Mouse (Mus musculus) left cerebral cortex, postnatal 25 days (tissue): ENCODE measurements around the gene Kif5a. TPM values are rescaled to one million over a fixed set of nuclear protein-coding genes. Genes with fewer than 3 reads are reported as not detected.
A peak's percentile ranks its signal among the peaks of the same experiment; 100 is the strongest.

Experiments used
- DNase-seq, 2 experiments: peaks; one replicate each; pipeline ENCODE4 v3.0.0; 2022; ENCODE audit warnings: low spot score in 2 of 2, mixed read lengths in 1 of 2
- intact Hi-C: fragments of 180-260 bp; cut with DNase I; formaldehyde crosslinking; loops from one replicate; pipeline ENCODE4 v1.15.1; 2025
- total RNA-seq, 2 experiments: library from RNA; stranded (reverse); gene quantifications; 2 replicates each; pipeline ENCODE4 v1.2.3; 2021

Kif5a gene
- total RNA-seq, 2 experiments from 2014 or later: 934 to 952 TPM

- intact Hi-C loops: no loop called here
- no peak for DNase-seq
Measured at GRCm38 (mm10) chr10:127272371-127272770, 9.2 kb upstream of the Kif5a start.

GRCm38 (mm10) chr10:127269884-127270283, 6.7 kb upstream of the Kif5a start:
- no peak for DNase-seq
- intact Hi-C loops: no loop called here

GRCm38 (mm10) chr10:127269036-127269435, 5.9 kb upstream of the Kif5a start:
- intact Hi-C loops: no loop called here
- DNase-seq: no peak

- intact Hi-C loops: no loop called here
- no peak for DNase-seq
Measured at GRCm38 (mm10) chr10:127268401-127268800, 5.3 kb upstream of the Kif5a start.

GRCm38 (mm10) chr10:127267318-127267717, 4.2 kb upstream of the Kif5a start:
- intact Hi-C loops: loop anchor here (2.0 kb wide), 1 partner anchor 43 kb away; the partner anchor contains the start of gene Mars
- no peak for DNase-seq

GRCm38 (mm10) chr10:127266112-127267091, 3.3 kb upstream of the Kif5a start, which contains the start of gene Dctn2:
TSS of gene Dctn2 (plus strand) at chr10:127266368.
- intact Hi-C loops: loop anchor here (1.0 to 2.0 kb wide), 2 partner anchors 22 to 44 kb away; partner anchors contain the start of gene Mars
- peak; percentile 92 to 98 for DNase-seq

GRCm38 (mm10) chr10:127265727-127266111, 2.6 kb upstream of the Kif5a start:
- no peak for DNase-seq
- intact Hi-C loops: loop anchor here (1.0 to 2.0 kb wide), 2 partner anchors 23 to 45 kb away; partner anchors contain the start of gene Mars

- intact Hi-C loops: no loop called here
- no peak for DNase-seq
Measured at GRCm38 (mm10) chr10:127264971-127265370, 1.8 kb upstream of the Kif5a start.

- intact Hi-C loops: no loop called here
Measured at GRCm38 (mm10) chr10:127264336-127264735, 1.2 kb upstream of the Kif5a start.

GRCm38 (mm10) chr10:127263631-127264030, 483 bp upstream of the Kif5a start:
- no peak for DNase-seq
- intact Hi-C loops: no loop called here

More at GRCm38 (mm10) chr10:127264336-127264735, 1.2 kb upstream of the Kif5a start:
- DNase-seq: no peak

- intact Hi-C loops: no loop called here
- DNase-seq: peak in 1 of 2 experiments; percentile 48
Measured at GRCm38 (mm10) chr10:127261706-127262547, 1.2 kb downstream of the Kif5a start.

- DNase-seq: no peak
- intact Hi-C loops: no loop called here
Measured at GRCm38 (mm10) chr10:127258489-127258888, 4.7 kb downstream of the Kif5a start.

- no peak for DNase-seq
- intact Hi-C loops: no loop called here
Measured at GRCm38 (mm10) chr10:127257790-127258189, 5.4 kb downstream of the Kif5a start.

GRCm38 (mm10) chr10:127255625-127256345, 7.4 kb downstream of the Kif5a start:
- intact Hi-C loops: no loop called here
- DNase-seq: peak in 1 of 2 experiments; percentile 69

GRCm38 (mm10) chr10:127250810-127251209, 12.3 kb downstream of the Kif5a start:
- intact Hi-C loops: no loop called here

GRCm38 (mm10) chr10:127238241-127238824, 24.8 kb downstream of the Kif5a start:
- intact Hi-C loops: no loop called here
- no peak for DNase-seq

More at GRCm38 (mm10) chr10:127250810-127251209, 12.3 kb downstream of the Kif5a start:
- DNase-seq: no peak

GRCm38 (mm10) chr10:127236541-127236940, 26.6 kb downstream of the Kif5a start:
- intact Hi-C loops: no loop called here

GRCm38 (mm10) chr10:127233141-127233540, 30.0 kb downstream of the Kif5a start:
- no peak for DNase-seq
- intact Hi-C loops: no loop called here

More at GRCm38 (mm10) chr10:127236541-127236940, 26.6 kb downstream of the Kif5a start:
- DNase-seq: no peak

- intact Hi-C loops: no loop called here
Measured at GRCm38 (mm10) chr10:127231741-127232140, 31.4 kb downstream of the Kif5a start.

More at GRCm38 (mm10) chr10:127231741-127232140, 31.4 kb downstream of the Kif5a start:
- DNase-seq: no peak
